In genomic region chr17:31487433-31488060, GRCm38 (mm10) we compare ENCODE assay signal across 16 mouse cellular contexts. TPM values are rescaled to one million over a fixed set of nuclear protein-coding genes. Genes with fewer than 3 reads are reported as not detected.
DNase-seq lines count a peak whose midpoint lies in the region; ATAC-seq and TF ChIP-seq lines count a peak whose summit lies in the region.
"Had no signal": no experiment of that assay in that cellular context is flagged by ENCODE, and none has a peak within 500 bp of the region (broad histone marks: within the 10 kb centered on the region; RNA-seq: fewer than 3 reads in every experiment).

No protein-coding gene starts in this region.

- DNase-seq in forebrain, embryonic 11.5 days (ENCODE audit: low spot score), result no peak
- DNase-seq in stomach, postnatal 0 days (ENCODE audit: low spot score), result no peak
- peak; percentile 33 to 66 for DNase-seq in kidney, postnatal 25 days
- DNase-seq in ovary, postnatal 36 days (ENCODE audit: low spot score), result no peak
- DNase-seq: cerebellum, adult 11-12 months; gastrocnemius, postnatal 25 days; right cerebral cortex, postnatal 14 days; thymus, postnatal 14 days had no signal

- no peak for ATAC-seq in forebrain, embryonic 11.5 days (replicated peaks; ENCODE audit: low FRiP score)
- ATAC-seq in forebrain, embryonic 12.5 days (ENCODE audit: low FRiP score), result no peak
- no peak for ATAC-seq in stomach, embryonic 14.5 days (ENCODE audit: insufficient number of reproducible peaks, insufficient read depth, low FRiP score, low read depth)
- ATAC-seq in stomach, postnatal 0 days (ENCODE audit: low FRiP score, low TSS enrichment), result no peak
- ATAC-seq in inflammation-experienced regulatory T-cells, adult 6 months, result no peak
- no peak for ATAC-seq in monocyte, adult 5-6 weeks (replicated peaks; ENCODE audit: insufficient number of reproducible peaks, low FRiP score, low TSS enrichment, poor library complexity, severe bottlenecking)

- H3K27ac ChIP-seq in forebrain, embryonic 11.5 days (ENCODE audit: low read depth, low read length), result no peak overlapping the region
- H3K27ac ChIP-seq in forebrain, embryonic 12.5 days, result no peak overlapping the region
- H3K27ac ChIP-seq in stomach, embryonic 14.5 days (ENCODE audit: low read length), result peak overlapping the region; percentile 39; the same call in 1 of the 2 replicates
- no peak overlapping the region for H3K27ac ChIP-seq in stomach, postnatal 0 days (replicated peaks)
- H3K27ac ChIP-seq: embryonic facial prominence, embryonic 10.5 days; lung, embryonic 15.5 days had no signal

- H3K9ac ChIP-seq in forebrain, embryonic 11.5 days (ENCODE audit: low read length), result 0 out of 2 replicates have a peak overlapping the region, but pooled peaks have one; percentile 6
- H3K9ac ChIP-seq in forebrain, embryonic 12.5 days, result no peak overlapping the region
- H3K9ac ChIP-seq in stomach, embryonic 14.5 days (replicated peaks; ENCODE audit: low read depth, low read length), result no peak overlapping the region
- no peak overlapping the region for H3K9ac ChIP-seq in stomach, postnatal 0 days (ENCODE audit: low read length)
- H3K9ac ChIP-seq: lung, embryonic 15.5 days; neural tube, embryonic 15.5 days had no signal

- no peak overlapping the region for H3K4me2 ChIP-seq in forebrain, embryonic 11.5 days (ENCODE audit: low read depth, low read length, severe bottlenecking)
- H3K4me2 ChIP-seq in forebrain, embryonic 12.5 days, result no peak overlapping the region
- no peak overlapping the region for H3K4me2 ChIP-seq in stomach, embryonic 14.5 days (replicated peaks; ENCODE audit: low read depth, low read length)
- H3K4me2 ChIP-seq in stomach, postnatal 0 days (replicated peaks; ENCODE audit: low read depth), result no peak overlapping the region
- H3K4me2 ChIP-seq: lung, embryonic 15.5 days; neural tube, embryonic 15.5 days had no signal

- no peak for TF ChIP-seq CTCF in stomach, postnatal 0 days (IDR thresholded peaks at IDR 0.05; ENCODE audit: low read depth)

- 32% methylated on average over 6 of the region's 6 CpGs for WGBS in forebrain, embryonic 11.5 days
- 21% methylated on average over 6 of the region's 6 CpGs for WGBS in forebrain, embryonic 12.5 days
- 31% methylated on average over 6 of the region's 6 CpGs for WGBS in stomach, embryonic 14.5 days
- WGBS in stomach, postnatal 0 days, result 36% methylated on average over 6 of the region's 6 CpGs

- no peak for TF ChIP-seq EP300 in stomach, postnatal 0 days (optimal IDR thresholded peaks at IDR 0.05)

- no peaks in the 10 kb centered on the region for H3K27me3 ChIP-seq in forebrain, embryonic 11.5 days (ENCODE audit: control insufficient read depth, insufficient read depth, low read length)
- H3K27me3 ChIP-seq in forebrain, embryonic 12.5 days, result 0 out of 2 replicates have a peak, but pooled peaks cover 2% of the 10 kb centered on the region
- H3K27me3 ChIP-seq in stomach, embryonic 14.5 days (ENCODE audit: control insufficient read depth, insufficient read depth, low read length), result no peaks in the 10 kb centered on the region
- H3K27me3 ChIP-seq in stomach, postnatal 0 days (ENCODE audit: control insufficient read depth, insufficient read depth, low read length), result no peaks in the 10 kb centered on the region
- H3K27me3 ChIP-seq: lung, embryonic 15.5 days; neural tube, embryonic 15.5 days had no signal

- no peaks in the 10 kb centered on the region; the same call in 1 of the 2 replicates for H3K4me1 ChIP-seq in forebrain, embryonic 11.5 days (replicated peaks; ENCODE audit: control insufficient read depth, insufficient read depth, low read length)
- peaks cover 13% of the 10 kb centered on the region; the same call in 1 of the 2 replicates for H3K4me1 ChIP-seq in forebrain, embryonic 12.5 days
- H3K4me1 ChIP-seq in stomach, embryonic 14.5 days (ENCODE audit: control insufficient read depth, insufficient read depth, low read length), result no peaks in the 10 kb centered on the region
- no peaks in the 10 kb centered on the region for H3K4me1 ChIP-seq in stomach, postnatal 0 days (replicated peaks; ENCODE audit: control insufficient read depth, insufficient read depth)
- H3K4me1 ChIP-seq: lung, embryonic 15.5 days had no signal

- no peaks in the 10 kb centered on the region for H3K36me3 ChIP-seq in forebrain, embryonic 11.5 days (ENCODE audit: control insufficient read depth, insufficient read depth, low read length)
- H3K36me3 ChIP-seq in forebrain, embryonic 12.5 days (replicated peaks), result no peaks in the 10 kb centered on the region
- H3K36me3 ChIP-seq in stomach, embryonic 14.5 days (ENCODE audit: control insufficient read depth, insufficient read depth, low read length), result no peaks in the 10 kb centered on the region
- H3K36me3 ChIP-seq in stomach, postnatal 0 days (ENCODE audit: control insufficient read depth, insufficient read depth, low read length), result no peaks in the 10 kb centered on the region
- H3K36me3 ChIP-seq: embryonic facial prominence, embryonic 10.5 days; G1E; lung, embryonic 15.5 days; neural tube, embryonic 15.5 days had no signal

- no peaks in the 10 kb centered on the region for H3K9me3 ChIP-seq in forebrain, embryonic 11.5 days (ENCODE audit: control insufficient read depth, low read length)
- H3K9me3 ChIP-seq in forebrain, embryonic 12.5 days, result no peaks in the 10 kb centered on the region
- H3K9me3 ChIP-seq in stomach, embryonic 14.5 days (ENCODE audit: control insufficient read depth, low read depth, low read length), result no peaks in the 10 kb centered on the region
- H3K9me3 ChIP-seq in stomach, postnatal 0 days (ENCODE audit: control insufficient read depth, low read length), result no peaks in the 10 kb centered on the region
- H3K9me3 ChIP-seq: embryonic facial prominence, embryonic 10.5 days; G1E; lung, embryonic 15.5 days; neural tube, embryonic 15.5 days had no signal

- H3K4me3 ChIP-seq in forebrain, embryonic 11.5 days (ENCODE audit: low read depth, low read length), result no peak overlapping the region
- no peak overlapping the region for H3K4me3 ChIP-seq in forebrain, embryonic 12.5 days (replicated peaks)
- no peak overlapping the region for H3K4me3 ChIP-seq in stomach, embryonic 14.5 days (ENCODE audit: low read depth, low read length)
- no peak overlapping the region for H3K4me3 ChIP-seq in stomach, postnatal 0 days (ENCODE audit: low read depth, low read length)
- H3K4me3 ChIP-seq: embryonic facial prominence, embryonic 10.5 days; lung, embryonic 15.5 days; neural tube, embryonic 15.5 days had no signal

RNA-seq across cellular contexts. Expression of gene Wdr4, which starts 32.2 kb away (rescaled TPM):
- 48.9 and 49.3 TPM in 2 replicates for polyA plus RNA-seq in forebrain, embryonic 11.5 days (2014; fragmentation: Nextera tagmentation; extraction: Ambion mirVana)
- polyA plus RNA-seq in forebrain, embryonic 12.5 days (2016; fragmentation: Nextera tagmentation; extraction: Ambion mirVana), result 43.2 and 45.6 TPM in 2 replicates
- 34.7 and 36.7 TPM in 2 replicates for polyA plus RNA-seq in stomach, embryonic 14.5 days (2014; fragmentation: Nextera tagmentation; extraction: Ambion mirVana)
- polyA plus RNA-seq in stomach, postnatal 0 days (2015; fragmentation: Nextera tagmentation; extraction: Ambion mirVana), result 14.9 and 15.6 TPM in 2 replicates
- polyA plus RNA-seq in inflammation-experienced regulatory T-cells, adult 6 months (2017; shearing (Covaris generic)), result 10 to 100 TPM; 11.4 to 17.7 (median 17.7) TPM
- 4.3 to 6.1 TPM (median 5.3 TPM) in 3 replicates for total RNA-seq in monocyte, adult 5-6 weeks (2017)

RNA-seq across cellular contexts. Expression of gene Ndufv3, which starts 32.4 kb away (rescaled TPM):
- polyA plus RNA-seq in forebrain, embryonic 11.5 days (2014; fragmentation: Nextera tagmentation; extraction: Ambion mirVana), result 225 and 246 TPM in 2 replicates
- polyA plus RNA-seq in forebrain, embryonic 12.5 days (2016; fragmentation: Nextera tagmentation; extraction: Ambion mirVana), result 248 TPM in 2 replicates
- polyA plus RNA-seq in stomach, embryonic 14.5 days (2014; fragmentation: Nextera tagmentation; extraction: Ambion mirVana), result 296 and 346 TPM in 2 replicates
- polyA plus RNA-seq in stomach, postnatal 0 days (2015; fragmentation: Nextera tagmentation; extraction: Ambion mirVana), result 334 and 344 TPM in 2 replicates
- 100 to 1,000 TPM; 229 to 248 (median 246) TPM for polyA plus RNA-seq in inflammation-experienced regulatory T-cells, adult 6 months (2017; shearing (Covaris generic))
- total RNA-seq in monocyte, adult 5-6 weeks (2017), result 166 to 246 TPM (median 210 TPM) in 3 replicates

Comparison
In these comparisons a context has a peak if more than half of its experiments do, and no peak if none do; other contexts are left out.
1. DNase-seq: peak in kidney, postnatal 25 days (2 of 2); none in forebrain, embryonic 11.5 days (single experiment), stomach, postnatal 0 days (single experiment) and ovary, postnatal 36 days (single experiment).